Mouse (Mus musculus) intestine, embryonic 15.5 days (tissue): ENCODE data around the gene Zfp759. TPM values are rescaled to one million over a fixed set of nuclear protein-coding genes. Genes with fewer than 3 reads are reported as not detected.
"Not testable (repeated sequence)": the region's sequence is repeated elsewhere in the genome, so short reads cannot be mapped to it uniquely, and the experiment has no call there.

Experiments
- ATAC-seq: fragments of 200-750 bp; cut with Nextera tagmentation; 2 replicates; pipeline ENCODE4 v1.8.0; 2017; ENCODE audit warnings: moderate TSS enrichment, moderate library complexity
- H3K27ac ChIP-seq: fragments of 300-500 bp; sonication (generic); 2 replicates; pipeline ENCODE4 v1.5.1; 2015; ENCODE audit warnings: mild to moderate bottlenecking, inconsistent platforms
- H3K27me3 ChIP-seq: fragments of 300-500 bp; sonication (generic); replicated peaks from 2 replicates; pipeline ENCODE4 v1.6.1; 2015; ENCODE audit warnings: inconsistent platforms
- H3K36me3 ChIP-seq: fragments of 300-500 bp; sonication (generic); 2 replicates; pipeline ENCODE4 v1.6.1; 2015; ENCODE audit warnings: inconsistent platforms
- H3K4me1 ChIP-seq: fragments of 300-500 bp; sonication (generic); replicated peaks from 2 replicates; pipeline ENCODE4 v1.6.1; 2015; ENCODE audit warnings: inconsistent platforms
- H3K4me2 ChIP-seq: fragments of 300-500 bp; sonication (generic); replicated peaks from 2 replicates; pipeline ENCODE4 v1.6.1; 2015; ENCODE audit warnings: mild to moderate bottlenecking, inconsistent platforms
- H3K4me3 ChIP-seq: fragments of 300-500 bp; sonication (generic); replicated peaks from 2 replicates; pipeline ENCODE4 v1.5.1; 2015; ENCODE audit warnings: inconsistent platforms
- H3K9ac ChIP-seq: fragments of 300-500 bp; sonication (generic); 2 replicates; pipeline ENCODE4 v1.6.1; 2015; ENCODE audit warnings: inconsistent platforms
- H3K9me3 ChIP-seq: fragments of 300-500 bp; sonication (generic); 2 replicates; pipeline ENCODE4 v1.6.1; 2016; ENCODE audit warnings: inconsistent platforms
- WGBS: fragments of 180-500 bp; shearing (Covaris S2); methylation state at CpG from one replicate; pipeline ENCODE4 v1.1.7; 2015; 5-methylcytosine and 5-hydroxymethylcytosine counted together
- polyA plus RNA-seq: library from polyadenylated mRNA; unstranded; fragments of >200 nt; fragmentation: Nextera tagmentation; extraction: Ambion mirVana; gene quantifications from 2 replicates; pipeline ENCODE4 v1.2.1, GENCODE M21; 2015

Gene Zfp759
- 1.7 and 2.1 TPM in 2 replicates for polyA plus RNA-seq

GRCm38 (mm10) chr13:67121360-67121759 is at the start of gene Zfp759:
Gene Zfp759 (plus strand): TSS chr13:67121660.
- ATAC-seq, H3K36me3 ChIP-seq, H3K4me3 ChIP-seq, H3K4me2 ChIP-seq, H3K27ac ChIP-seq, H3K27me3 ChIP-seq, H3K4me1 ChIP-seq, H3K9ac ChIP-seq, H3K9me3 ChIP-seq: not testable (repeated sequence)

- Histone ChIP-seq H3K27ac (no peak overlapping the region), H3K27me3 (no peaks in the 10 kb centered on the region), H3K9me3 (peaks cover 3% of the 10 kb centered on the region; the same call in 1 of the 2 replicates), H3K4me1 (no peaks in the 10 kb centered on the region), H3K4me3 (no peak overlapping the region), H3K36me3 (peaks cover 22% of the 10 kb centered on the region), H3K9ac (no peak overlapping the region), H3K4me2 (no peak overlapping the region)
- WGBS: 94% methylated on average over 2 of the region's 2 CpGs
- no peak for ATAC-seq
Observed at GRCm38 (mm10) chr13:67072786-67073185, 48.7 kb upstream of the Zfp759 start.

GRCm38 (mm10) chr13:67077244-67077643 is 44.2 kb upstream of the Zfp759 start:
- 97% methylated on average over 2 of the region's 2 CpGs for WGBS
- Histone ChIP-seq H3K27me3 (no peaks in the 10 kb centered on the region), H3K9me3 (no peaks in the 10 kb centered on the region; the same call in 1 of the 2 replicates), H3K36me3 (peaks cover 7% of the 10 kb centered on the region), H3K4me2 (no peak overlapping the region), H3K4me1 (no peaks in the 10 kb centered on the region), H3K4me3 (no peak overlapping the region), H3K9ac (no peak overlapping the region), H3K27ac (no peak overlapping the region)
- no peak for ATAC-seq

GRCm38 (mm10) chr13:67081142-67081713 is 40.2 kb upstream of the Zfp759 start:
- Histone ChIP-seq H3K27ac (peak overlapping the region; percentile 93), H3K4me1 (no peaks in the 10 kb centered on the region), H3K4me2 (peak overlapping the region; percentile 76), H3K9me3 (no peaks in the 10 kb centered on the region), H3K9ac (peak overlapping the region; percentile 67), H3K36me3 (no peaks in the 10 kb centered on the region; the same call in 1 of the 2 replicates), H3K27me3 (no peaks in the 10 kb centered on the region), H3K4me3 (peak overlapping the region; percentile 56)
- under 1% methylated on average over 24 of the region's 24 CpGs for WGBS
- ATAC-seq: peak; percentile 100

GRCm38 (mm10) chr13:67081946-67082345 is 39.5 kb upstream of the Zfp759 start:
- H3K9ac ChIP-seq: no peak overlapping the region
- peak overlapping the region; percentile 76 for H3K4me2 ChIP-seq
- H3K4me1 ChIP-seq: no peaks in the 10 kb centered on the region
- H3K9me3 ChIP-seq: no peaks in the 10 kb centered on the region
- WGBS: 81% methylated on average over 1 of the region's 1 CpGs
- no peaks in the 10 kb centered on the region for H3K27me3 ChIP-seq
- no peak for ATAC-seq
- H3K4me3 ChIP-seq: peak overlapping the region; percentile 56; the same call in 1 of the 2 replicates
- peak overlapping the region; percentile 93; the same call in 1 of the 2 replicates for H3K27ac ChIP-seq
- H3K36me3 ChIP-seq: no peaks in the 10 kb centered on the region

GRCm38 (mm10) chr13:67090154-67090553 is 31.3 kb upstream of the Zfp759 start:
- H3K9ac ChIP-seq: no peak overlapping the region
- H3K36me3 ChIP-seq: no peaks in the 10 kb centered on the region
- no peak overlapping the region for H3K4me2 ChIP-seq
- no peaks in the 10 kb centered on the region for H3K9me3 ChIP-seq
- H3K4me1 ChIP-seq: 0 out of 2 replicates have a peak, but pooled peaks cover 3% of the 10 kb centered on the region
- no peak overlapping the region for H3K4me3 ChIP-seq
- ATAC-seq: no peak
- H3K27me3 ChIP-seq: no peaks in the 10 kb centered on the region
- 77% methylated on average over 1 of the region's 1 CpGs for whole genome bisulfite sequencing
- no peak overlapping the region for H3K27ac ChIP-seq

GRCm38 (mm10) chr13:67097876-67098275 is 23.6 kb upstream of the Zfp759 start, which contains the start of gene Zfp708:
Gene Zfp708 (minus strand): TSS chr13:67097976.
- Histone ChIP-seq H3K4me2 (no peak within 1 kb of the TSS), H3K4me1 (0 out of 2 replicates have a peak, but pooled peaks cover 3% of the 10 kb centered on the region), H3K36me3 (no peaks in the 10 kb centered on the region), H3K4me3 (no peak within 1 kb of the TSS), H3K27me3 (no peaks in the 10 kb centered on the region), H3K27ac (no peak within 1 kb of the TSS), H3K9ac (no peak within 1 kb of the TSS), H3K9me3 (no peaks in the 10 kb centered on the region)
- ATAC-seq: no peak
- WGBS: 88% methylated on average over 10 of the region's 10 CpGs

- peak overlapping the region; percentile 51 for H3K4me3 ChIP-seq
- peaks cover 3% of the 10 kb centered on the region; the same call in 1 of the 2 replicates for H3K36me3 ChIP-seq
- ATAC-seq: peak; percentile 17
- peak overlapping the region; percentile 75 for H3K4me2 ChIP-seq
- no peaks in the 10 kb centered on the region for H3K9me3 ChIP-seq
- WGBS: 46% methylated on average over 9 of the region's 9 CpGs
- H3K27ac ChIP-seq: peak overlapping the region; percentile 89; the same call in 1 of the 2 replicates
- no peaks in the 10 kb centered on the region for H3K27me3 ChIP-seq
- H3K9ac ChIP-seq: peak overlapping the region; percentile 67
- H3K4me1 ChIP-seq: peaks cover 5% of the 10 kb centered on the region
Observed at GRCm38 (mm10) chr13:67107681-67108080, 13.8 kb upstream of the Zfp759 start.

GRCm38 (mm10) chr13:67108194-67108820 is 13.2 kb upstream of the Zfp759 start, which contains the start of gene Gm28557:
Gene Gm28557 (minus strand): TSS chr13:67108604.
- Histone ChIP-seq H3K27ac (peak within 1 kb of the TSS; percentile 89), H3K9me3 (no peaks in the 10 kb centered on the region), H3K9ac (peak within 1 kb of the TSS; percentile 67), H3K36me3 (peaks cover 3% of the 10 kb centered on the region; the same call in 1 of the 2 replicates), H3K4me1 (peaks cover 5% of the 10 kb centered on the region), H3K27me3 (no peaks in the 10 kb centered on the region), H3K4me3 (peak within 1 kb of the TSS; percentile 51), H3K4me2 (peak within 1 kb of the TSS; percentile 75)
- under 1% methylated on average over 17 of the region's 17 CpGs for WGBS
- peak; percentile 99 for ATAC-seq

GRCm38 (mm10) chr13:67108821-67109206 is 12.6 kb upstream of the Zfp759 start:
- peak; percentile 75 for ATAC-seq
- no peak overlapping the region for H3K9ac ChIP-seq
- no peak overlapping the region for H3K27ac ChIP-seq

GRCm38 (mm10) chr13:67112096-67112495 is 9.4 kb upstream of the Zfp759 start:
- no peak for ATAC-seq
- 82% methylated on average over 12 of the region's 12 CpGs for WGBS
- no peaks in the 10 kb centered on the region for H3K36me3 ChIP-seq
- no peak overlapping the region for H3K4me2 ChIP-seq
- H3K4me1 ChIP-seq: peaks cover 5% of the 10 kb centered on the region
- H3K4me3 ChIP-seq: no peak overlapping the region
- H3K9ac ChIP-seq: no peak overlapping the region
- H3K27ac ChIP-seq: no peak overlapping the region
- no peaks in the 10 kb centered on the region for H3K27me3 ChIP-seq
- no peaks in the 10 kb centered on the region for H3K9me3 ChIP-seq

More at GRCm38 (mm10) chr13:67108821-67109206, 12.6 kb upstream of the Zfp759 start:
- Histone ChIP-seq H3K4me2 (peak overlapping the region; percentile 24), H3K27me3 (no peaks in the 10 kb centered on the region), H3K36me3 (peaks cover 3% of the 10 kb centered on the region; the same call in 1 of the 2 replicates), H3K4me1 (peaks cover 5% of the 10 kb centered on the region), H3K9me3 (no peaks in the 10 kb centered on the region), H3K4me3 (peak overlapping the region; percentile 51)
- 4% methylated on average over 9 of the region's 9 CpGs for WGBS

- H3K4me2 ChIP-seq: no peak overlapping the region
- no peak for ATAC-seq
- no peak overlapping the region for H3K9ac ChIP-seq
- no peaks in the 10 kb centered on the region for H3K36me3 ChIP-seq
- H3K27ac ChIP-seq: no peak overlapping the region
- H3K4me3 ChIP-seq: no peak overlapping the region
- H3K9me3 ChIP-seq: no peaks in the 10 kb centered on the region
- H3K4me1 ChIP-seq: no peaks in the 10 kb centered on the region
- no peaks in the 10 kb centered on the region for H3K27me3 ChIP-seq
- WGBS: 86% methylated on average over 2 of the region's 2 CpGs
Observed at GRCm38 (mm10) chr13:67113287-67113686, 8.2 kb upstream of the Zfp759 start.
